9 mouse cellular contexts compared by ENCODE assay signal in the genomic region with DNA sequence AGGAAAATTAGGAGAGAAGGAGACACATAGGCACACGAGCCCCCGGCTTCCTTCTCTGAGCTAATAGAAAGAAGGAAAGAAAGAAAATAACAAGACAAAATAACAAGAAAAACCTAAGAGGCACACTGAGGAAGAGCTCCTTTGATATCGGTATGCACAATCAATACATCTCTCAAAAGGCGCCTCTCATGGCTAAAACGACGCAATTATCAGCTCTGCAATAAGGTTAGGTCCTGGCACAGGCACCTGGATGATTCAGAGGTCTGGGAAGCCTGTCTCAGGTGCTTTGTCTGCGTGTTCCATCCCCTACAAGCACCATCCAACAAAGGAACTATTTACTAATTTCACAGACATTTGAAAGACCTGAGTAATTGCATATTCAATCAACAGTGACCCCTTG. TPM values are rescaled to one million over a fixed set of nuclear protein-coding genes. Genes with fewer than 3 reads are reported as not detected.
DNase-seq lines count a peak whose midpoint lies in the region; ATAC-seq and TF ChIP-seq lines count a peak whose summit lies in the region.
"Had no signal": no experiment of that assay in that cellular context is flagged by ENCODE, and none has a peak within 500 bp of the region (broad histone marks: within the 10 kb centered on the region; RNA-seq: fewer than 3 reads in every experiment).

No protein-coding gene starts in this region.

- ATAC-seq in heart, embryonic 15.5 days (replicated peaks; ENCODE audit: insufficient number of reproducible peaks, insufficient read depth, low FRiP score, low read depth), result no peak
- no peak for ATAC-seq in forebrain, embryonic 15.5 days (replicated peaks)
- ATAC-seq in limb, embryonic 15.5 days (ENCODE audit: insufficient number of reproducible peaks, low FRiP score, low TSS enrichment, low read depth), result no peak

- no peak overlapping the region; the same call in 1 of the 2 replicates for H3K9ac ChIP-seq in heart, embryonic 15.5 days
- H3K9ac ChIP-seq in heart, adult 2 months (ENCODE audit: low read depth, low read length), result no peak overlapping the region
- peak overlapping the region; percentile 84 for H3K9ac ChIP-seq in forebrain, embryonic 15.5 days (replicated peaks)
- no peak overlapping the region for H3K9ac ChIP-seq in limb, embryonic 15.5 days

- H3K27me3 ChIP-seq in heart, embryonic 15.5 days, result no peaks in the 10 kb centered on the region
- no peaks in the 10 kb centered on the region for H3K27me3 ChIP-seq in heart, adult 2 months (ENCODE audit: control insufficient read depth, insufficient read depth, low read length)
- no peaks in the 10 kb centered on the region for H3K27me3 ChIP-seq in forebrain, embryonic 15.5 days
- H3K27me3 ChIP-seq in limb, embryonic 15.5 days, result no peaks in the 10 kb centered on the region

- H3K79me2 ChIP-seq in heart, adult 2 months (replicated peaks; ENCODE audit: control insufficient read depth, insufficient read depth, low read length), result no peaks in the 10 kb centered on the region; the same call in 1 of the 2 replicates

- TF ChIP-seq POLR2A in heart, adult 2 months (IDR thresholded peaks at IDR 0.05; ENCODE audit: insufficient read depth, low read depth, low read length), result no peak
- TF ChIP-seq POLR2A in cortical plate, adult 2 months (IDR thresholded peaks at IDR 0.05; ENCODE audit: extremely low read depth, insufficient read depth, low read length), result no peak

- 57% methylated on average over 7 of the region's 7 CpGs for WGBS in heart, embryonic 15.5 days
- WGBS in heart, adult 2 months, result 67% methylated on average over 7 of the region's 7 CpGs
- 10% methylated on average over 7 of the region's 7 CpGs for WGBS in forebrain, embryonic 15.5 days
- 58% methylated on average over 7 of the region's 7 CpGs for WGBS in limb, embryonic 15.5 days

- H3K27ac ChIP-seq in heart, embryonic 15.5 days, result no peak overlapping the region
- H3K27ac ChIP-seq in heart, adult 2 months, result no peak overlapping the region
- peak overlapping the region; percentile 70; the same call in 1 of the 2 replicates for H3K27ac ChIP-seq in cortical plate, adult 2 months (ENCODE audit: insufficient read depth, low read length)
- peak overlapping the region; percentile 98 for H3K27ac ChIP-seq in forebrain, embryonic 15.5 days (replicated peaks)
- no peak overlapping the region for H3K27ac ChIP-seq in limb, embryonic 15.5 days

- H3K36me3 ChIP-seq in heart, embryonic 15.5 days, result 0 out of 2 replicates have a peak, but pooled peaks cover 7% of the 10 kb centered on the region
- peaks cover 18% of the 10 kb centered on the region for H3K36me3 ChIP-seq in heart, adult 2 months (ENCODE audit: control insufficient read depth, insufficient read depth, low read length)
- H3K36me3 ChIP-seq in forebrain, embryonic 15.5 days, result peaks cover 6% of the 10 kb centered on the region; the same call in 1 of the 2 replicates
- H3K36me3 ChIP-seq in limb, embryonic 15.5 days, result peaks cover 8% of the 10 kb centered on the region

- TF ChIP-seq EP300 in heart, adult 2 months (IDR thresholded peaks at IDR 0.05; ENCODE audit: insufficient read depth, low read depth, low read length), result no peak

- H3K4me2 ChIP-seq in heart, embryonic 15.5 days, result peak overlapping the region; percentile 63
- H3K4me2 ChIP-seq in forebrain, embryonic 15.5 days (replicated peaks), result peak overlapping the region; percentile 65
- H3K4me2 ChIP-seq in limb, embryonic 15.5 days, result no peak overlapping the region

- intact Hi-C loops in heart, adult 2 months (cut with DNase I), result no loop called here

- no peaks in the 10 kb centered on the region for H3K9me3 ChIP-seq in heart, embryonic 15.5 days (replicated peaks)
- no peaks in the 10 kb centered on the region for H3K9me3 ChIP-seq in forebrain, embryonic 15.5 days
- no peaks in the 10 kb centered on the region for H3K9me3 ChIP-seq in limb, embryonic 15.5 days

- H3K4me3 ChIP-seq in heart, embryonic 15.5 days, result peak overlapping the region; percentile 32
- H3K4me3 ChIP-seq in heart, adult 2 months, result no peak overlapping the region
- peak overlapping the region; percentile 54 for H3K4me3 ChIP-seq in cortical plate, adult 2 months (ENCODE audit: insufficient read depth, low read length)
- H3K4me3 ChIP-seq in forebrain, embryonic 15.5 days, result peak overlapping the region; percentile 55
- H3K4me3 ChIP-seq in limb, embryonic 15.5 days, result peak overlapping the region; percentile 5; the same call in 1 of the 2 replicates

- TF ChIP-seq CTCF in heart, adult 2 months (IDR thresholded peaks at IDR 0.05), result no peak
- no peak for TF ChIP-seq CTCF in cortical plate, adult 2 months (IDR thresholded peaks at IDR 0.05; ENCODE audit: extremely low read depth, insufficient read depth, low read length)

- DNase-seq in heart, adult 2 months, result no peak
- no peak for DNase-seq in right cerebral cortex, postnatal 14 days
- DNase-seq in adrenal gland, adult 2 months, result no peak
- DNase-seq in yolk sac, embryonic 10.5 days (ENCODE audit: low spot score), result no peak
- DNase-seq: cerebellum, postnatal 10 days had no signal

- peaks cover 52% of the 10 kb centered on the region for H3K4me1 ChIP-seq in heart, embryonic 15.5 days (replicated peaks)
- peaks cover 6% of the 10 kb centered on the region for H3K4me1 ChIP-seq in heart, adult 2 months (ENCODE audit: control insufficient read depth, insufficient read depth, low read length)
- peaks cover 4% of the 10 kb centered on the region for H3K4me1 ChIP-seq in cortical plate, adult 2 months (ENCODE audit: control insufficient read depth, insufficient read depth, low read length)
- peaks cover 55% of the 10 kb centered on the region for H3K4me1 ChIP-seq in forebrain, embryonic 15.5 days
- H3K4me1 ChIP-seq in limb, embryonic 15.5 days, result peaks cover 17% of the 10 kb centered on the region

RNA-seq across cellular contexts. Expression of a gene that starts 5.8 kb away (rescaled TPM):
- polyA plus RNA-seq in heart, embryonic 15.5 days (2015; fragmentation: Nextera tagmentation; extraction: Ambion mirVana), result 21.6 and 22.1 TPM in 2 replicates
- 10 to 100 TPM; 52.8 to 54.7 TPM for total RNA-seq in heart, adult 2 months (2021)
- polyA plus RNA-seq in heart, adult 2 months (2012; rRNA removed), result 33.1 and 47.6 TPM in 2 replicates
- 63.4 and 65.5 TPM in 2 replicates for polyA plus RNA-seq in cortical plate, adult 2 months (2012; rRNA removed)
- polyA plus RNA-seq in forebrain, embryonic 15.5 days (2015; fragmentation: Nextera tagmentation; extraction: Ambion mirVana), result 87.4 and 90.5 TPM in 2 replicates
- polyA plus RNA-seq in limb, embryonic 15.5 days (2015; fragmentation: Nextera tagmentation; extraction: Ambion mirVana), result 18.6 and 25.5 TPM in 2 replicates
- total RNA-seq in adrenal gland, adult 2 months (2021), result 100 to 1,000 TPM; 148 to 210 TPM
- polyA plus RNA-seq in adrenal gland, adult 2 months (2012; rRNA removed), result 35.7 and 66.2 TPM in 2 replicates

Comparison
In these comparisons a context has a peak if more than half of its experiments do, and no peak if none do; other contexts are left out.
1. H3K27ac ChIP-seq: peak in cortical plate, adult 2 months (single experiment) and forebrain, embryonic 15.5 days (single experiment); none in heart, embryonic 15.5 days (single experiment), heart, adult 2 months (single experiment) and limb, embryonic 15.5 days (single experiment).